Mouse (Mus musculus): ENCODE data around the gene Rps27a. TPM values are rescaled to one million over a fixed set of nuclear protein-coding genes. Genes with fewer than 3 reads are reported as not detected.
A peak's percentile ranks its signal among the peaks of the same experiment; 100 is the strongest.
"Not testable (repeated sequence)": the region's sequence is repeated elsewhere in the genome, so short reads cannot be mapped to it uniquely, and the experiment has no call there.

Rps27a gene
- total RNA-seq (2021): 1,000 to 10,000 TPM; 1,238 to 1,298 TPM
- long read RNA-seq, experiment 1, transcript Rps27a-202 (6 exons, 791 nt): major isoform, 495 of 588 reads
- long read RNA-seq, experiment 1, transcript Rps27a-204 (2 exons, 565 nt): minor isoform, 5 of 588 reads
- long read RNA-seq, experiment 1, transcript Rps27a-201 (5 exons, 637 nt): minor isoform, 37 of 588 reads
- long read RNA-seq, experiment 1, partial matches to known transcripts: 3 of 588 reads
- long read RNA-seq, experiment 1, other reads (novel, unspliced or antisense): 44 of 588 reads
- long read RNA-seq, experiment 2, transcript Rps27a-201 (5 exons, 637 nt): minor isoform, 32 of 730 reads
- long read RNA-seq, experiment 2, transcript Rps27a-202 (6 exons, 791 nt): major isoform, 414 of 730 reads
- long read RNA-seq, experiment 2, partial matches to known transcripts: 4 of 730 reads
- long read RNA-seq, experiment 2, other reads (novel, unspliced or antisense): 275 of 730 reads

GRCm38 (mm10) chr11:29547752-29548503, at the start of gene Rps27a, which contains the start of gene Clhc1:
Rps27a (minus strand) TSS chr11:29548109.
Clhc1 (plus strand) TSS chr11:29547950.
- DNase-seq (ENCODE audit: low spot score in 2 of 2): peak; percentile 85 to 90

- no peak for DNase-seq (ENCODE audit: low spot score in 2 of 2)
These were observed 49.2 kb upstream of the Rps27a start for GRCm38 (mm10) chr11:29597159-29597558.

GRCm38 (mm10) chr11:29595217-29595616, 47.3 kb upstream of the Rps27a start:
- DNase-seq (ENCODE audit: low spot score in 2 of 2): no peak

- no peak for DNase-seq (ENCODE audit: low spot score in 2 of 2)
These were observed 31.7 kb upstream of the Rps27a start for GRCm38 (mm10) chr11:29579610-29580009.

- no peak for DNase-seq (ENCODE audit: low spot score in 2 of 2)
These were observed 24.7 kb upstream of the Rps27a start for GRCm38 (mm10) chr11:29572656-29573055.

GRCm38 (mm10) chr11:29571536-29571935, 23.6 kb upstream of the Rps27a start:
- DNase-seq (ENCODE audit: low spot score in 2 of 2): no peak

- DNase-seq (ENCODE audit: low spot score in 2 of 2): no peak
These were observed 15.5 kb upstream of the Rps27a start for GRCm38 (mm10) chr11:29563406-29563805.

GRCm38 (mm10) chr11:29560990-29561389, 13.1 kb upstream of the Rps27a start:
- DNase-seq (ENCODE audit: low spot score in 2 of 2): no peak

- no peak for DNase-seq (ENCODE audit: low spot score in 2 of 2)
These were observed 12.5 kb upstream of the Rps27a start for GRCm38 (mm10) chr11:29560452-29560851.

- DNase-seq (ENCODE audit: low spot score in 2 of 2): no peak
These were observed 1.5 kb upstream of the Rps27a start for GRCm38 (mm10) chr11:29549425-29549778.

GRCm38 (mm10) chr11:29548504-29549424, 855 bp upstream of the Rps27a start:
- no peak for DNase-seq (ENCODE audit: low spot score in 2 of 2)

- no peak for DNase-seq (ENCODE audit: low spot score in 2 of 2)
These were observed 609 bp downstream of the Rps27a start for GRCm38 (mm10) chr11:29547249-29547751.

GRCm38 (mm10) chr11:29546762-29547161, 1.1 kb downstream of the Rps27a start:
- no peak for DNase-seq (ENCODE audit: low spot score in 2 of 2)

GRCm38 (mm10) chr11:29546297-29546696, 1.6 kb downstream of the Rps27a start:
- DNase-seq (ENCODE audit: low spot score in 2 of 2): not testable (repeated sequence)

- not testable (repeated sequence) for DNase-seq (ENCODE audit: low spot score in 2 of 2)
These were observed 2.7 kb downstream of the Rps27a start for GRCm38 (mm10) chr11:29545150-29545752.

- no peak for DNase-seq (ENCODE audit: low spot score in 2 of 2)
These were observed 3.5 kb downstream of the Rps27a start for GRCm38 (mm10) chr11:29544225-29544945.

GRCm38 (mm10) chr11:29538201-29538600, 9.7 kb downstream of the Rps27a start:
- no peak for DNase-seq (ENCODE audit: low spot score in 2 of 2)

- DNase-seq (ENCODE audit: low spot score in 2 of 2): peak; percentile 58 to 75
These were observed 21.7 kb downstream of the Rps27a start, which contains the start of gene Mtif2 for GRCm38 (mm10) chr11:29525988-29526794. Mtif2 (plus strand) TSS chr11:29526408.
